Mouse (Mus musculus): ENCODE data around the gene Opcml. TPM values are rescaled to one million over a fixed set of nuclear protein-coding genes. Genes with fewer than 3 reads are reported as not detected.
A peak's percentile ranks its signal among the peaks of the same experiment; 100 is the strongest.

Gene Opcml
- polyA plus RNA-seq, 1 experiment from 2014 or later: 2.9 TPM

DNA sequence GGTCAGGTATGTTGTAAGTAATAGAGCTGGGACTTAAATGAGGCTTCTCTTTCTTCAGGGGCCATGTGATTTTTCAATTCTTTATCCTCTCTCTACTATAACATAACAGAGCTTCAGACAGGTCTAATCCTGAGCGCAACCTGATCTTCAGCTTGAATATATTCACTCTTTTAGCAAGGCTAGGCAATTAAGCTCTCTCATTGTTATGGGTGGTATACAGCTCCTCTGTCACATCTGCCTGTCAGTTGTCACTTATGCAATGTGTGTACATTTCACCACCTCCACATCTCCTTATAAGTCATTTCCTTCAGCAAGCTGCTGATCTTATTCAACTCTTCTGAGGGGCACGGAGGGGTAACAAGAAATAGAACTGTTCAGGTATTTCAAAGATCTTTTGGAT lies 924.0 kb downstream of the Opcml start:
- Histone ChIP-seq H3K27ac (no peak overlapping the region), H3K9ac (no peak overlapping the region), H3K4me3 (no peak overlapping the region), H3K9me3 (no peaks in the 10 kb centered on the region), H3K36me3 (no peaks in the 10 kb centered on the region), H3K27me3 (no peaks in the 10 kb centered on the region), H3K4me1 (no peaks in the 10 kb centered on the region), H3K4me2 (no peak overlapping the region)
- ATAC-seq (ENCODE audit: insufficient number of reproducible peaks, insufficient read depth, low FRiP score, low TSS enrichment, low read depth): no peak
- 77% methylated on average over 2 of the region's 2 CpGs for WGBS

DNA sequence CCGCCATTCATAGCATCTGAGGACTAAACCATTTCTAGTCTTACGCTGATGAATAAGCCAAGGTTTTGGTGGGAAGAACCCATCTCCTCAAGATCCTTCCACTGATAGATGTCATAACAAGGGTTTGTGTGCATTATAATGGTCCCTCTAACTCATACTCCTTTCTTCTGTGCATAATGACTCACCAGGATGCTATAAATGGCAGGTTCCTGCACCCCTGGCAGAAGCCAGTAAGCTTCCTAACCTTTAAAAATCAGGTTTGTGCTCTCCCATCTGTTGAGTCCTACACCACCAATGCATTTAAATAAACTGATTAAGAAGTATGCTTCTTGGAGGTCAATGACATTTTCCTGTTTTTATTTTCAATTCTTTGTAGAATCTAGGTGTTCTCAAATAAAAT lies 929.6 kb downstream of the Opcml start:
- no peak for ATAC-seq (ENCODE audit: insufficient number of reproducible peaks, insufficient read depth, low FRiP score, low TSS enrichment, low read depth)
- Histone ChIP-seq H3K4me3 (no peak overlapping the region), H3K9me3 (no peaks in the 10 kb centered on the region), H3K27me3 (no peaks in the 10 kb centered on the region), H3K27ac (no peak overlapping the region), H3K9ac (no peak overlapping the region), H3K36me3 (no peaks in the 10 kb centered on the region), H3K4me1 (no peaks in the 10 kb centered on the region), H3K4me2 (no peak overlapping the region)
- 91% methylated on average over 2 of the region's 2 CpGs for WGBS

DNA sequence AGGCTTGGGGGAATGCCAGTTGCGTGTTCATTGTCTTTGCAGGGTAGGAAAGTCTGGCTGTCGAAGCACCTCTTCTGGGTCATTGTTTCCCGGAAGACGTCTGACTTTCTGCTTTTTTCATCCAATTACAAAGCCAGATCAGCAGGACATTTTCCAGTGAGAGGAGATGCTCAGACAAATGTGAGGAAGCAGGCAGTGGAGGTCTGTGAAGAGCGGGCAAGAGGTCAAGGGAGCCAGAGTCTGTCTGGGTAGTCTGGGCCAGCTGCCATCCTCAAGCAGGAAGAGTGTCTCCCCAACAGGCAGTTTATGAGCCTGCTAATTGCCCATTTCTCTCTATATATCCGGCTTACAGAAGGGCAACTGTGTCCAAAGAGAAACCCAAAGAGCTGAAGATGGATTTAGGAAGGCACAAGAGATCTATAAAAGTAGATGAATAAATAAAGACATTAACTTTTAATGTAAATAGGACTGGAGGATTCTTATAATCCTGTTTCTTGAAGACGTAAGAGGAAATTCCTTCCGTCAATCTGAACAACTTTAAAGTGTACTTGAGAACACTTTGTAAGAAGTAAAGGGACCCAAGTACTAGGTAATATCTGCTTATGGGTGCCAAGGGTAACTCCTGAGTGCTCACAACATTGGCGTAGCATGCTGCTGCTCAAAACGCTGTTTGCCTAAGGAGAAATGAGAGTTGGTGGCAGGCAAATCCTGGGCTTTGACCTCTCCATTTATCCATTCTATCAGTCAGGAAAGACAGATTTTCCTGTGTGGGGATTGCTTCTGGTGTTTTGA lies 941.4 kb downstream of the Opcml start:
- Histone ChIP-seq H3K9me3 (no peaks in the 10 kb centered on the region), H3K9ac (no peak overlapping the region)
- ATAC-seq (ENCODE audit: insufficient number of reproducible peaks, insufficient read depth, low FRiP score, low TSS enrichment, low read depth): no peak

DNA sequence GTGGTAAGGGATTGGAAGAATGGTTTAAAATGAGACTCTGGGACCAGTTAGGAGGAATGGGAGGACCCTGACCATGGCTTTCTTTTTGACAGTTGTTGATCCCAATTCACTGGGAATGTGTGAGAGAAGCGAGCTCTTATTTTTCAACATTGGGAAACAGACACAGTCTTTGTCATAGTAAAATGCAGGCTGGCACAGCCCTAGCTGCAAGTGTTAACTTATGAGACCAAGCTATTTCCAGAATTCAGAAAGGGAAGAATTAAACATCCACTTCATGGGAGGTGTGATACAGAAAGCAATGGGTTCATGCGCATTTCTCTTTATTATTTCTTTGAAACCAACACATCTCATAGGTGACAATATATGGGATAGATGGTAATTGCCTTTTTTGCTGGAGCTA lies 947.4 kb downstream of the Opcml start:
- Histone ChIP-seq H3K9me3 (no peaks in the 10 kb centered on the region), H3K27me3 (no peaks in the 10 kb centered on the region), H3K27ac (no peak overlapping the region), H3K9ac (no peak overlapping the region), H3K4me2 (no peak overlapping the region), H3K36me3 (no peaks in the 10 kb centered on the region), H3K4me3 (no peak overlapping the region), H3K4me1 (no peaks in the 10 kb centered on the region)
- ATAC-seq (ENCODE audit: insufficient number of reproducible peaks, insufficient read depth, low FRiP score, low TSS enrichment, low read depth): no peak
- WGBS: 89% methylated on average over 2 of the region's 2 CpGs

More for the DNA sequence above, 941.4 kb downstream of the Opcml start:
- Histone ChIP-seq H3K4me3 (no peak overlapping the region), H3K27ac (no peak overlapping the region), H3K27me3 (no peaks in the 10 kb centered on the region), H3K4me1 (no peaks in the 10 kb centered on the region), H3K36me3 (no peaks in the 10 kb centered on the region), H3K4me2 (no peak overlapping the region)
- WGBS: 83% methylated on average over 10 of the region's 10 CpGs

DNA sequence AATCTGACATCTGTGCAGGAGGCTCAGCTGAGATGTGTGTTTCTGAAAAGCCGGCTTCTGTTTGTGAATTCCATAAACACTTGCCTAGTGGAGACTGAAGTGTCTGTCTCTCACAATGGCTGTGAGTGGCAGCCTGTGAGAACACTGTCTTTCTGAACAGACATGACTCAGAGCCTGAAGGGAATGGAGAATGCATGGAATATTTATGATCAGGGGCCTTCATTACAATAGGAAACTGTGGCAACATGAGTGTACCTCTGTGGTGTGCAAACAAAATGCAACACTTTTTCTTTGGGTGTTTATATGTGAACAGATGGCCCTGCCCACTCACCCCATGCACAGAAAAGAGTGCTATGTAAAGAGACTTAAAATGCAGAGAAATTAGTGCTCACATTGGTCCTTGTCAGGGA lies 947.9 kb downstream of the Opcml start:
- 61% methylated on average over 1 of the region's 1 CpGs for WGBS
- H3K27ac ChIP-seq: no peak overlapping the region
- no peaks in the 10 kb centered on the region for H3K9me3 ChIP-seq
- ATAC-seq (ENCODE audit: insufficient number of reproducible peaks, insufficient read depth, low FRiP score, low TSS enrichment, low read depth): no peak
- no peak overlapping the region for H3K9ac ChIP-seq
- H3K36me3 ChIP-seq: no peaks in the 10 kb centered on the region
- no peak overlapping the region for H3K4me2 ChIP-seq
- no peaks in the 10 kb centered on the region for H3K4me1 ChIP-seq
- H3K27me3 ChIP-seq: no peaks in the 10 kb centered on the region
- H3K4me3 ChIP-seq: no peak overlapping the region

DNA sequence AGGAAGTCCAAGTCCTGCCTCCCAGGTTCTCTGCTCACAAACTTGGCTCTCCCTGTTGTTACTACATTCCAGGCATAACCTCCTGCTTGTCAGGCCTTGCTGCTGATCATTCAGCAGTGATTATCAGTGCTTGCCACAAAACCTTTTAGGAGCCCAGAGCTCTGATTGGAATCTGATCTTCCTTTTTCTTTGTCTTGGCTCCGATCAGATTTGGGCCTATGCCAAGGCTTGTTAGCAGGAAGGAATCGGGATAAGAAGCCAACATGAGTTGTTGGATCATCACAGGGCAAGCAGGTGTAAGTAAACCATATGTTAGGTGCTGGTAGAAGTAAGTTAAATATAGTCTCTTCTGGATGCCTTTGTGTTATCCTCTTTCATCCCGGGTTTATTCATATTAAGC lies 954.2 kb downstream of the Opcml start:
- Histone ChIP-seq H3K9ac (no peak overlapping the region), H3K4me2 (no peak overlapping the region), H3K9me3 (no peaks in the 10 kb centered on the region), H3K4me3 (no peak overlapping the region), H3K27me3 (no peaks in the 10 kb centered on the region), H3K36me3 (no peaks in the 10 kb centered on the region), H3K4me1 (peaks cover 3% of the 10 kb centered on the region; the same call in 1 of the 2 replicates), H3K27ac (no peak overlapping the region)
- WGBS: 56% methylated on average over 3 of the region's 3 CpGs
- ATAC-seq (ENCODE audit: insufficient number of reproducible peaks, insufficient read depth, low FRiP score, low TSS enrichment, low read depth): no peak

DNA sequence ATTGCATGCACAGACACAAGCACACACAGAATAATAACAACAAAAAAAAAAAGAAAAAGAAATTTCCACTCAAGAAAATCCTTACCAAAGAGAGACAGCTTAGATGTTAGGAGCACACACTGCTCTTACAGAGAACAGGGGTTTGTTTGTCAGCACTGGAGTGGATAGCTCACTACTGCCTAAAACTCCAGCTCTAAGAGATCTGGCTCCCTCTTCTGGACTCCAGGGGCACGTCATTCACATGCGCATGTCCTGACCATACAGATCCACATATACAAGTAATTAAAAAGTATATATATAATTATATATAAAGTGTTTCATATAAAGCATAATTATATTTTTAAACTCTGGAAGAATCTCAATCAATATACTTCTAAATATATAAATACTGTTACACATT lies 958.3 kb downstream of the Opcml start:
- no peak for ATAC-seq (ENCODE audit: insufficient number of reproducible peaks, insufficient read depth, low FRiP score, low TSS enrichment, low read depth)

DNA sequence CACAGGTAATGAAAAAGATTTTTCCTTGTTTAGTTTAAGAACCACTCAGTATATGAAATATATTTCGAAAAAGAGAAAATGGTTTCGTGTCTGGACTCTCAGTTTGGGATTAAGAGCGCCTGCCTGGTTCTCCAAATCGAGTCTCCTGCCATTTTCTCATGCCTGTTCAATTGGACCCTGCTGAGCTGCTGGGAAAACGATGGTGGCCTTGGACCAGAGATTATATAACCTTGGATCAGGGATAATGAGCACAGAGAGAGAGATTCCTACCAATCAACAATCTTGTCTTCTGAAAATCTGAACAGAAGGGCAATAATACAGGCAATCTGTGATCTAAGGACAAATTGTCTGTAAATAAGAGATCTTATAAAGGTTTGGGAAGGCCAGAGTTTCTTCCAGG lies 962.3 kb downstream of the Opcml start:
- ATAC-seq (ENCODE audit: insufficient number of reproducible peaks, insufficient read depth, low FRiP score, low TSS enrichment, low read depth): no peak
- Histone ChIP-seq H3K4me3 (no peak overlapping the region), H3K27me3 (no peaks in the 10 kb centered on the region), H3K36me3 (no peaks in the 10 kb centered on the region), H3K9ac (no peak overlapping the region), H3K4me1 (peaks cover 4% of the 10 kb centered on the region; the same call in 1 of the 2 replicates), H3K9me3 (no peaks in the 10 kb centered on the region), H3K27ac (no peak overlapping the region), H3K4me2 (no peak overlapping the region)
- WGBS: 65% methylated on average over 5 of the region's 5 CpGs

More for the DNA sequence above, 958.3 kb downstream of the Opcml start:
- Histone ChIP-seq H3K4me1 (peaks cover 3% of the 10 kb centered on the region; the same call in 1 of the 2 replicates), H3K27ac (no peak overlapping the region), H3K9ac (no peak overlapping the region), H3K4me3 (no peak overlapping the region), H3K27me3 (no peaks in the 10 kb centered on the region), H3K36me3 (no peaks in the 10 kb centered on the region), H3K4me2 (no peak overlapping the region), H3K9me3 (no peaks in the 10 kb centered on the region)
- WGBS: 77% methylated on average over 2 of the region's 2 CpGs

DNA sequence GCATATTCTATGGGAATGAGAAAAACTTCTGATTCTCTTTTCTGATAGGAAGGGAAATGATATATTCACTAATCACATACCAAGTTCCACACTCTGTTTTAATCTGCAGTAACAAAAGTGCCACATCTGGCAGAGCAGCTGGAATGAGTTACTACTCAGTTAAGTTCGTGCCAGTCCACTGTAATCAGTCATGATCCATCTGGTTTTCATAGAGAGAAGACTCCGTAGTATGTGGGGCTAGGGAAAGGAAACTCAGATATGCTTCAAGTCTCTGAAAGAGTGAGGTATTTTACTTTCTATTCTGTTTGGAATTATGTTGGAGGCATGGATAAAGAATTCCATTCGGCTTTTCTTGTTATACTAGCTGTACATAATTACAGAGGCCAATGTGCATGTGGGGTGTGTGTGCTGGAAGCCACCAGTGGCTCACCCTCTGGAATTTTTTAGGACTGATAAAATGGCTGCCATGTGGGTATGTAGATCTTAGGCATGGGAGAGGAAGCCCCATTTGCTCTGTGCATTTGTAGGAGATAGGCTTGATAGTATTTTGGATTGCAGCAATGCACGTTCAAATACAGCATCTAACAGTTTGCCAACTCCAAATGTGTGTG lies 966.4 kb downstream of the Opcml start:
- ATAC-seq (ENCODE audit: insufficient number of reproducible peaks, insufficient read depth, low FRiP score, low TSS enrichment, low read depth): peak; percentile 72; the same call in 1 of the 2 replicates
- no peak overlapping the region for H3K4me2 ChIP-seq
- no peak overlapping the region for H3K4me3 ChIP-seq
- no peaks in the 10 kb centered on the region for H3K27me3 ChIP-seq
- peaks cover 4% of the 10 kb centered on the region; the same call in 1 of the 2 replicates for H3K4me1 ChIP-seq
- H3K9ac ChIP-seq: no peak overlapping the region
- no peaks in the 10 kb centered on the region for H3K36me3 ChIP-seq
- no peaks in the 10 kb centered on the region for H3K9me3 ChIP-seq
- peak overlapping the region; percentile 28; the same call in 1 of the 2 replicates for H3K27ac ChIP-seq
- 27% methylated on average over 4 of the region's 4 CpGs for WGBS

DNA sequence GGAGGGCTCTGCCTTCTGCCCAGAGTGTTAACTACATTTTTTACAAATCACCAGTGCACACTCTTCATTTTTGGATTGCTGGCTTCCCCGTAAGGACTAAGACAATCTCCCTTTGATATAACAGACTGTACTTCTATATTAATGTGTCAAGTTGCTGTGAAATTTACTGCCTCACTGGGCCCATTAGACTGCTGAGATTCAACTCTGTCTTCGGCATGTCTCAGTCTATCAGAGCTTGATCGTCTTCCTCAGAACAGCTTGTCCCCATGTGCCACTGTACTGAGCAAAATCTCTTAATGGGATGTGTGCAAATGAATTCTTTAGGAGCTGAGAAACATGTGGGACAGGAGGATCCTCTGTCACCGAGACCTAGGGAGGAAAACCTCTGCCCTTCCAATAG lies 970.9 kb downstream of the Opcml start:
- Histone ChIP-seq H3K27me3 (no peaks in the 10 kb centered on the region), H3K9ac (no peak overlapping the region), H3K36me3 (no peaks in the 10 kb centered on the region), H3K27ac (no peak overlapping the region), H3K4me3 (no peak overlapping the region), H3K4me2 (no peak overlapping the region), H3K4me1 (peaks cover 4% of the 10 kb centered on the region; the same call in 1 of the 2 replicates), H3K9me3 (no peaks in the 10 kb centered on the region)
- ATAC-seq (ENCODE audit: insufficient number of reproducible peaks, insufficient read depth, low FRiP score, low TSS enrichment, low read depth): no peak
- 78% methylated on average over 4 of the region's 4 CpGs for WGBS

DNA sequence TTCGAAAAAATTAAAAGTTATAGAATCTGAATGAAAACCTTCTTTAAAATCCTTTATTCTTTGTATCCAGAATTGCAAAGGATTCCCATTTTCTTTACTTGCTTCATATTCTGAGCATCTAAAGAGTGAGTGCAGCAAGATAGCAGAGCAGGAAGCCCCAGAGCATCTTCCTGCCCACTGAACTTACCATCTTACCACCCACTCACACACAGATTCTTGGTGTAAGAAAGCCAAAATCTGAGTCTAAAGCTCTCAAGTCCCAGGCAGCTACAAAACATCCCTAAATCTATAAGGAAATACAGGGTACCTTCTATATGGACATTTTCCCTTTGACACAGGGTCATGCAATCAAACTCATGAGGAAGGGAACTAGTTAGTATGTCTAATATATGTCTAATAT lies 973.6 kb downstream of the Opcml start:
- ATAC-seq (ENCODE audit: insufficient number of reproducible peaks, insufficient read depth, low FRiP score, low TSS enrichment, low read depth): no peak
- WGBS: 95% methylated on average over 1 of the region's 1 CpGs
- no peak overlapping the region for H3K27ac ChIP-seq

More for the DNA sequence above, 973.6 kb downstream of the Opcml start:
- H3K27me3 ChIP-seq: no peaks in the 10 kb centered on the region
- no peak overlapping the region for H3K4me3 ChIP-seq
- H3K36me3 ChIP-seq: no peaks in the 10 kb centered on the region
- H3K4me2 ChIP-seq: no peak overlapping the region
- H3K9me3 ChIP-seq: no peaks in the 10 kb centered on the region
- H3K9ac ChIP-seq: no peak overlapping the region
- no peaks in the 10 kb centered on the region for H3K4me1 ChIP-seq
